Mouse (Mus musculus) intestine, embryonic 16.5 days (tissue): ENCODE measurements around the gene Utf1. TPM values are rescaled to one million over a fixed set of nuclear protein-coding genes. Genes with fewer than 3 reads are reported as not detected.
A peak's percentile ranks its signal among the peaks of the same experiment; 100 is the strongest.

Experiments used
- ATAC-seq: fragments of 200-750 bp; cut with Nextera tagmentation; 2 replicates; pipeline ENCODE4 v1.8.0; 2017; ENCODE audit warnings: moderate TSS enrichment, moderate library complexity
- H3K27ac ChIP-seq: fragments of 300-500 bp; sonication (generic); 2 replicates; pipeline ENCODE4 v1.5.1; 2014; ENCODE audit warnings: mild to moderate bottlenecking, low read length
- H3K27me3 ChIP-seq: fragments of 300-500 bp; sonication (generic); replicated peaks from 2 replicates; pipeline ENCODE4 v1.6.1; 2014; ENCODE audit warnings: low read length, control low read depth, mixed read lengths; ENCODE audit not compliant: control insufficient read depth, insufficient read depth
- H3K36me3 ChIP-seq: fragments of 300-500 bp; sonication (generic); 2 replicates; pipeline ENCODE4 v1.6.1; 2014; ENCODE audit warnings: low read length, control low read depth; ENCODE audit not compliant: control insufficient read depth, insufficient read depth
- H3K4me1 ChIP-seq: fragments of 300-500 bp; sonication (generic); 2 replicates; pipeline ENCODE4 v1.6.1; 2014; ENCODE audit warnings: low read length, control low read depth, mixed read lengths; ENCODE audit not compliant: control insufficient read depth, insufficient read depth
- H3K4me2 ChIP-seq: fragments of 300-500 bp; sonication (generic); 2 replicates; pipeline ENCODE4 v1.6.1; 2014; ENCODE audit warnings: low read depth, low read length, control low read depth
- H3K4me3 ChIP-seq: fragments of 300-500 bp; sonication (generic); 2 replicates; pipeline ENCODE4 v1.5.1; 2014; ENCODE audit warnings: mild to moderate bottlenecking, low read length
- H3K9ac ChIP-seq: fragments of 300-500 bp; sonication (generic); 2 replicates; pipeline ENCODE4 v1.6.1; 2014; ENCODE audit warnings: low read depth, low read length
- H3K9me3 ChIP-seq: fragments of 300-500 bp; sonication (generic); 2 replicates; pipeline ENCODE4 v1.6.1; 2016; ENCODE audit warnings: low read length, control low read depth; ENCODE audit not compliant: control insufficient read depth
- WGBS: fragments of 180-500 bp; shearing (Covaris S2); extraction: QIAGEN DNeasy Blood & Tissue Kit; methylation state at CpG from one replicate; pipeline ENCODE4 v1.1.7; 2014; 5-methylcytosine and 5-hydroxymethylcytosine counted together
- microRNA counts: library from miRNA; unstranded; fragments of <30 nt; microRNA quantifications from one replicate; lab custom pipeline; 2016
- microRNA-seq: library from miRNA; unstranded; fragments of <30 nt; microRNA quantifications from one replicate; pipeline ENCODE4, GENCODE M21; 2016
- polyA plus RNA-seq: library from polyadenylated mRNA; unstranded; fragments of >200 nt; fragmentation: Nextera tagmentation; extraction: Ambion mirVana; gene quantifications from 2 replicates; pipeline ENCODE4 v1.2.1, GENCODE M21; 2015

The Utf1 gene
- polyA plus RNA-seq, 1 experiment from 2014 or later, result not detected

- WGBS, result 73% methylated on average over 4 of the region's 4 CpGs
- no peak overlapping the region for H3K9ac ChIP-seq
- peaks cover 3% of the 10 kb centered on the region; the same call in 1 of the 2 replicates for H3K4me1 ChIP-seq
- no peaks in the 10 kb centered on the region for H3K27me3 ChIP-seq
- H3K9me3 ChIP-seq, result no peaks in the 10 kb centered on the region
- H3K4me3 ChIP-seq, result no peak overlapping the region
- H3K4me2 ChIP-seq, result no peak overlapping the region
- no peak overlapping the region for H3K27ac ChIP-seq
- peaks cover 12% of the 10 kb centered on the region for H3K36me3 ChIP-seq
- ATAC-seq, result no peak
These were observed 50.6 kb downstream of the Utf1 start for GRCm38 (mm10) chr7:139994202-139994601.

DNA sequence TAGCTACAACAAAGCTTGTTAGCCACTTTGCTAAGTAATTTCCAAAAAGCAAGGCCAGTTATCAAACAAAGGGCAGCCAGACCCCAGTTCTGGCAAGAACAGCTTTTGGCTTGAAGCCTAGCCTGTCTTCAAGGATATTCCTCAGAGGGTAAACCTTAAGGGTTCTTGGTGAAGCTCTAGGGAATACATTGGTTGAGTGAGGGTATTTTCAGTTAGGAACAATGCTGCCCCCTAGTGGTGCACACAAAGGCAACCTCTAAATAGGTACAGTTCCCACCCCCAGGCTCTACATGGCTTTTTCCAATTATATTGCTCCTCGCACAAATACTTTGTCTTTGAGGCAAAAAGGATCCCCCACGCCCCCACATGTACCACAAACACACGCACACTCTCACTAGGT lies 51.1 kb downstream of the Utf1 start:
- 37% methylated on average over 3 of the region's 3 CpGs for WGBS
- Histone ChIP-seq H3K9ac (no peak overlapping the region), H3K27me3 (no peaks in the 10 kb centered on the region), H3K36me3 (peaks cover 12% of the 10 kb centered on the region), H3K4me2 (no peak overlapping the region), H3K9me3 (no peaks in the 10 kb centered on the region), H3K27ac (no peak overlapping the region), H3K4me3 (no peak overlapping the region), H3K4me1 (peaks cover 3% of the 10 kb centered on the region; the same call in 1 of the 2 replicates)
- no peak for ATAC-seq

MicroRNA genes within 50 kb of the gene (microRNA counts, 519-probe panel; counts per million panel counts)
- microRNA mmu-miR-202-3p (lab: Ali Mortazavi, UCI) (1,933 counts per million, percentile 39 among the panel's probes with 10 or more counts), microRNA mmu-miR-202-5p (lab: Ali Mortazavi, UCI) (1,915 counts per million, percentile 39 among the panel's probes with 10 or more counts)

Small RNA genes lying within 50 kb of the gene (microRNA-seq; reads per million reads assigned to microRNA genes)
- gene Mir202 (not detected), gene Mir7062 (not detected), gene mmu-mir-7686 (not detected)

Other genes with a start within 250 kb of the Utf1 start
- 0.39 and 1.0 TPM in 2 replicates for gene Adgra1, start 109.6 kb upstream of the Utf1 start, polyA plus RNA-seq
- 0.09 and 0.13 TPM in 2 replicates for gene Kndc1, start 49.1 kb upstream of the Utf1 start, polyA plus RNA-seq
- gene 6430531B16Rik, start 35.0 kb downstream of the Utf1 start, polyA plus RNA-seq, result 0.13 TPM in 1 of 2 replicates, not detected in the other
- gene Adam8, start 48.8 kb downstream of the Utf1 start, polyA plus RNA-seq, result 1.0 and 1.2 TPM in 2 replicates
- gene Zfp511, start 92.6 kb downstream of the Utf1 start, polyA plus RNA-seq, result 31.7 and 32.8 TPM in 2 replicates
- gene Tubgcp2, start 92.9 kb downstream of the Utf1 start, polyA plus RNA-seq, result 34.3 and 35.3 TPM in 2 replicates
- gene Msx3, start 105.3 kb downstream of the Utf1 start, polyA plus RNA-seq, result not detected in 2 replicates
- 3.0 and 3.1 TPM in 2 replicates for gene Caly, start 138.8 kb downstream of the Utf1 start, polyA plus RNA-seq
- gene Prap1, start 149.6 kb downstream of the Utf1 start, polyA plus RNA-seq, result 902 and 1,035 TPM in 2 replicates
- 68.2 and 70.7 TPM in 2 replicates for gene Fuom, start 158.7 kb downstream of the Utf1 start, polyA plus RNA-seq
- gene Paox, start 172.0 kb downstream of the Utf1 start, polyA plus RNA-seq, result 38.6 and 41.0 TPM in 2 replicates
- gene Echs1, start 172.7 kb downstream of the Utf1 start, polyA plus RNA-seq, result 216 and 217 TPM in 2 replicates
- gene Mtg1, start 193.8 kb downstream of the Utf1 start, polyA plus RNA-seq, result 31.1 and 33.3 TPM in 2 replicates
- 0.89 and 1.4 TPM in 2 replicates for gene Sprn, start 211.1 kb downstream of the Utf1 start, polyA plus RNA-seq
- not detected in 2 replicates for gene Olfr522, start 221.0 kb downstream of the Utf1 start, polyA plus RNA-seq
- not detected in 2 replicates for gene Olfr523, start 229.4 kb downstream of the Utf1 start, polyA plus RNA-seq